Mouse (Mus musculus) thymus, postnatal 10 days (tissue): ENCODE measurements around the gene Olfr644.

Source experiments
- DNase-seq, 2 experiments: peaks; one replicate each; pipeline ENCODE4 v3.0.0; 2021; ENCODE audit warnings: low spot score in 2 of 2

Gene Olfr644

GRCm38 (mm10) chr7:104071769-104072168 lies at the start of gene Olfr644:
Gene Olfr644, minus strand, starts transcription at chr7:104071869.
- DNase-seq = no peak

DNA sequence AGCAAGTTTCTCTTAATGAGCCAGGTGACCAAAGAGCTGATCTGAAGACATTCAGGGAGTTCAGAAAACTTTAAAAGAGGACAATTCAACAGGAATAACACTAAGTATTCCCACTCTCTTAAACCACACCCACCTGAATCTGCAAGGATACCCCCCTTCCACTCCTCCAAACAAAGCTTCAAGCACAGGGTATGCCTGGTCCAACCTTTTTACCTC lies 33.0 kb upstream of the Olfr644 start, which contains the start of gene Olfr646:
Olfr646 (plus strand) TSS at position 117 of the 216 bp plus-strand sequence.
- no peak for DNase-seq

GRCm38 (mm10) chr7:104103913-104104756 lies 32.5 kb upstream of the Olfr644 start:
- DNase-seq = no peak

DNA sequence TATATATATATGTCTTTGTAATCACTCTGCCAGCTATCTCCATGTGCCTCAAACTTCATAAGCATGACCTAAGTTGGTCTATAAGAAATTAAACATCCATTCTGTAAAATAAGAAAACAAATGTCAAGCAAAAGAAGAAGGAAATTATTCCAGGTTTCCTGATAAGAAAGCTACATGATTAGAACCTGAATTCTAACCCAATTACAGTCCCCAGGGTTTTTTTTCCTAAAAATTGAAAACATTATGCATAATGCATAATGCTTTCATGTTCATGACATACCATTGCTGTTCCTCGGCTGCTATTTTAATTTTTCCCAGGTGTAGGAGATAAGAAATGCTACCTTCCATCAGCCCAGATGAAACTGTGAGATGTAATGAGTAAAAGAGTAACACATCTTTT lies 13.7 kb upstream of the Olfr644 start, which contains the start of gene Olfr645:
Olfr645 (minus strand) TSS at position 101 of the 400 bp plus-strand sequence.
- DNase-seq = no peak

- DNase-seq = no peak
Observed at GRCm38 (mm10) chr7:104061345-104061744, 10.3 kb downstream of the Olfr644 start, which contains the start of gene 4930516K23Rik. Gene 4930516K23Rik, minus strand, starts transcription at chr7:104061445.

GRCm38 (mm10) chr7:104059215-104059614 lies 12.5 kb downstream of the Olfr644 start:
- DNase-seq = no peak

DNA sequence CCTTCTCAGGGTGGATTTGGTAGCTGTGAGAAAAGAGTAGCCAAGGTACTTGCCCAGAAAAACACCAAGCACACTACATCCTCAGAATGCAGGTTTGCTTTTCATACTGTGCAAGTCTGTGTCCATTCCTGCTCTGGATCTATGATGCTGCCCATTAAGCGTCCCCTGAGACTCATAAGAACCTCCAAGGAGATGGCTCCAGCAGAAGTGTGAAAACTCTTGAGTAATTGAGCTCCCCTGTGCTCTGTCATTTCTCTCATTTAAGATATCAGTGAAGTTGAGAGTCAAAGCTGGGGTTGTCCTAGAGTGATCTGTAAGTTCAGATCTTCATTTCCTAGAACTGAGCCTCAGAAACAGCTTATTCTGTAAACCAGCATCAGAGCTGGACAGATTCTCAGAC lies 19.1 kb downstream of the Olfr644 start, which contains the start of gene Olfr642:
Olfr642 (minus strand) TSS at position 101 of the 400 bp plus-strand sequence.
- DNase-seq = no peak

DNA sequence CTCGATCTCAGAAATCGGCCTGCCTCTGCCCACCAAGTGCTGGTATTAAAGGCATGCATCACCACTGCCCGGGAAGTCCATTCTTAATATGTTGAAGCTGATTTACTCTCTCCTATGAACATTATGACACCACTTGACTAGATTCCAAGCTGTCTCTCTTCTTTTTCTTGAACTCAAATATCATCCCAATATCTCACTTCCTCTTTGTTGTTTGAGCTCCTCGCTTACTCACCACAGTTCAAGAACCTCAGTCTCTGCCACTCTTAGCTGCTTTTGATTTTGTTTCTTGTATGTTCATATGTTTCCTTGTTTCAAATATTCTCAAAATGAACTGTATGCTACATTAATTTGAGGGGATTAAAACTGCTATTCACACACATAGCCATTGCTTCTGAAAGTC lies 20.9 kb downstream of the Olfr644 start:
- DNase-seq = no peak

DNA sequence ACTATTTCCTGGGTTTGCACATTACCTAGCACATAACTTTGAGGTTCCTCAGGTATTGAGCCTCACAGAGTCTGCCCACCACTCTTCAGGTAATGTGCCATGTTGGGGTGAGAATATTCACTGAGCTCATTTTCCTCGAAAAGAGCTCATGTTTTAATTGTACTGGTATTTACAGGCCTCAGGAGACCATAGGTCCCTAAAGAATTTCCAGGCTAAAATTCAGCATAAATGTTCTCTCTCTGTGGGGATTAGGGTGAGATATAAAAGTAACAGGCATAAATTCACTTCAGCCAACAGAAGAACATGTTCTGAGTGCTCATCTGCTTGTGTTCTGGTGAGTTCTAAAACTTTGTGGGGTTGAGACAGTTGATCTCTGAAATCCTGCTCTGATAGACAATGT lies 36.5 kb downstream of the Olfr644 start, which contains the start of gene Olfr641:
Olfr641 (plus strand) TSS at position 301 of the 400 bp plus-strand sequence.
- no peak for DNase-seq

GRCm38 (mm10) chr7:104026978-104027377 lies 44.7 kb downstream of the Olfr644 start:
- no peak for DNase-seq

GRCm38 (mm10) chr7:104025473-104025872 lies 46.2 kb downstream of the Olfr644 start, which contains the start of gene Olfr640:
Gene Olfr640, minus strand, starts transcription at chr7:104025573.
- DNase-seq = no peak

DNA sequence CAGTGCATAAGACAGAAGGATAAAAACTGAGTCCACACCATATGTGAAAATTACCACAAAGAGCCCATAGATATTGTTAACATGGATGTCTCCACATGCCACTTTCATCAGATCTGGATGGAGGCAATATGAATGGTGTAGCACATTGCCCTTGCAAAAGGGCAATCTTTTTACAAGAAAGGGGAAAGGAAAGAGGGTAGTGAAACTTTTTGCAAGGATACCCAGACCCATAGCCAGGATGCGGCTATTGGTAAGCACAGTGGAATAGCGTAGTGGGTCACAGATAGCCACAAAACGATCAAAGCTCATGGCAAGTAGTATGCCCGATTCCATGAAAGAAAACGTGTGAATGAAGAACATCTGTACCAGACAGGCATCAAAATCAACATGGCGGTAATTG lies 50.0 kb downstream of the Olfr644 start:
- no peak for DNase-seq

DNA sequence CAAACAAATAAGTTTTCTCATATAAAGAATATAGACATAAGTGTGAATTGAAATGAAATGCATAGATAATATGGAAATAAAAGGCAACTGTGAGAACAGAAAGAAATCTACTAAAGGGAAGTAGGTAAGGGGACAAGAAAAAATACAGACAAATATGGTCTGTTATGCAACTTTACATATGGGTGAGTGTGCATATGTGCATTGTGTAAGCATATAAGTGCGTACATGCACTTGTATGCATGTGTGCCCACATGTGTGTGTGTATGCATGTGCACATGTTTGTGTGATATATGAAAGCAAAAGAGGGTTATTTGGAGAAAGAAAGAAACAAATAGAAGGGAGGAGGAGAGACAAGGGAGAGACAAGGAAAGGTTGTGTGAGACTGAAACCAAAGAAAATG lies 52.7 kb downstream of the Olfr644 start:
- no peak for DNase-seq

- no peak for DNase-seq
Observed at GRCm38 (mm10) chr7:104017203-104017602, 54.5 kb downstream of the Olfr644 start, which contains the start of gene Olfr639. Gene Olfr639, minus strand, starts transcription at chr7:104017303.
